Mouse (Mus musculus): ENCODE data around the gene Socs3.

GRCm38 (mm10) chr11:117954819-117955218 is 15.0 kb downstream of the Socs3 start:
- TF ChIP-seq CTCF (IDR thresholded peaks at IDR 0.05; ENCODE audit: control insufficient read depth, insufficient read depth, low read length) (no peak), POLR2A (IDR thresholded peaks at IDR 0.05; ENCODE audit: borderline replicate concordance, control insufficient read depth, low read depth, low read length) (no peak)

Data from bone marrow, adult 2 months (tissue).